Mouse (Mus musculus) limb, embryonic 14.5 days (tissue): ENCODE measurements around the gene Smo. TPM values are rescaled to one million over a fixed set of nuclear protein-coding genes. Genes with fewer than 3 reads are reported as not detected.
A peak's percentile ranks its signal among the peaks of the same experiment; 100 is the strongest.

Source experiments
- ATAC-seq: fragments of 200-750 bp; cut with Nextera tagmentation; 2 replicates; pipeline ENCODE4 v1.8.0; 2017; ENCODE audit warnings: low read depth, moderate number of reproducible peaks, moderate TSS enrichment; ENCODE audit not compliant: low FRiP score
- DNase-seq: peaks from one replicate; pipeline ENCODE4 v3.0.0-alpha.2; 2015; ENCODE audit warnings: low spot score
- H3K27ac ChIP-seq: fragments of 300-500 bp; sonication (generic); replicated peaks from 2 replicates; pipeline ENCODE4 v1.5.1; 2014; ENCODE audit warnings: low read depth, mild to moderate bottlenecking, low read length, moderate library complexity, mixed read lengths
- H3K27me3 ChIP-seq: fragments of 300-500 bp; sonication (generic); 2 replicates; pipeline ENCODE4 v1.6.1; 2014; ENCODE audit warnings: low read length, mixed read lengths; ENCODE audit not compliant: control insufficient read depth, insufficient read depth
- H3K36me3 ChIP-seq: fragments of 300-500 bp; sonication (generic); 2 replicates; pipeline ENCODE4 v1.6.1; 2014; ENCODE audit warnings: mild to moderate bottlenecking, low read length, moderate library complexity, mixed read lengths; ENCODE audit not compliant: control insufficient read depth, insufficient read depth
- H3K4me1 ChIP-seq: fragments of 300-500 bp; sonication (generic); 2 replicates; pipeline ENCODE4 v1.6.1; 2014; ENCODE audit warnings: antibody characterized with exemption, low read length, mixed read lengths; ENCODE audit not compliant: control insufficient read depth, insufficient read depth
- H3K4me2 ChIP-seq: fragments of 300-500 bp; sonication (generic); replicated peaks from 2 replicates; pipeline ENCODE4 v1.6.1; 2014; ENCODE audit warnings: low read depth, mild to moderate bottlenecking, low read length, moderate library complexity; ENCODE audit not compliant: severe bottlenecking
- H3K4me3 ChIP-seq: fragments of 300-500 bp; sonication (generic); replicated peaks from 2 replicates; pipeline ENCODE4 v1.5.1; 2014; ENCODE audit warnings: low read length
- H3K9ac ChIP-seq: fragments of 300-500 bp; sonication (generic); 2 replicates; pipeline ENCODE4 v1.6.1; 2014; ENCODE audit warnings: mild to moderate bottlenecking, low read depth, low read length, moderate library complexity; ENCODE audit not compliant: severe bottlenecking
- H3K9me3 ChIP-seq: fragments of 300-500 bp; sonication (generic); 2 replicates; pipeline ENCODE4 v1.6.1; 2016; ENCODE audit warnings: low read length; ENCODE audit not compliant: control insufficient read depth
- POLR2A ChIP-seq: fragments of 200-500 bp; IDR thresholded peaks from 2 replicates; pipeline ENCODE4 v1.8.0; 2012; ENCODE audit warnings: inconsistent platforms, mild to moderate bottlenecking, moderate library complexity, borderline replicate concordance; ENCODE audit not compliant: insufficient read depth, insufficient read length; ENCODE audit errors: extremely low read depth
- WGBS: fragments of 180-500 bp; shearing (Covaris S2); extraction: QIAGEN DNeasy Blood & Tissue Kit; methylation state at CpG from one replicate; pipeline ENCODE4 v1.1.7; 2014; 5-methylcytosine and 5-hydroxymethylcytosine counted together
- polyA plus RNA-seq, 2 experiments: library from polyadenylated mRNA; depleted of rRNA in 1 of 2; stranded (reverse) in 1 of 2; unstranded in 1 of 2; fragments of >200 nt; fragmentation: Nextera tagmentation in 1 of 2; extraction: Ambion mirVana in 1 of 2; gene quantifications; 2 replicates each; pipeline versions ENCODE4 v1.2.1 to v1.2.3; 2012 to 2014

The Smo gene
- polyA plus RNA-seq, 2 experiments, result 58.1 to 104 TPM

DNA sequence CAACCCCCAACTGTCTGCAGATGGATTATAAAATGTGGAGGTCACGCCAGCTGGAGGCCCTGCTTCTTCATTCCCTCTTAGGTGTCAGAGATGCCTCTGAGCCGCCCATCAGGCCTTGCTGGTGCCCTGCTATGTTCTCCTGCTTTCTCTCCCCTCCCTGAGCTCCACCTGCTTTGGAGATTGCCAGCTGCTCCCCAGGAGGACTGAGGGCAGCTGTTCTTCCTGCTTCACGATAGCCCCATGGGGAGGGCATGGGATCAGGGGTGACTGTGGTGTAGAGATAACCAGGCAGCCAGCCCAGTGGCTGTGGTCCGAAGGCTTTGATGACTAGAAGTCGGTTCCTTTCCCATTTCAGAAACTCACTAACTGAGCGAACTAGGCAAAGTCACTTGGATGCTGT lies 34.3 kb upstream of the Smo start:
- no peak overlapping the region for H3K9ac ChIP-seq
- no peak for TF ChIP-seq POLR2A
- no peaks in the 10 kb centered on the region for H3K27me3 ChIP-seq
- no peak overlapping the region for H3K4me2 ChIP-seq
- no peaks in the 10 kb centered on the region for H3K36me3 ChIP-seq
- ATAC-seq (no peak), DNase-seq (no peak)
- no peaks in the 10 kb centered on the region for H3K4me1 ChIP-seq
- no peak overlapping the region for H3K4me3 ChIP-seq
- no peak overlapping the region for H3K27ac ChIP-seq
- H3K9me3 ChIP-seq, result no peaks in the 10 kb centered on the region
- WGBS, result 54% methylated on average over 6 of the region's 6 CpGs

DNA sequence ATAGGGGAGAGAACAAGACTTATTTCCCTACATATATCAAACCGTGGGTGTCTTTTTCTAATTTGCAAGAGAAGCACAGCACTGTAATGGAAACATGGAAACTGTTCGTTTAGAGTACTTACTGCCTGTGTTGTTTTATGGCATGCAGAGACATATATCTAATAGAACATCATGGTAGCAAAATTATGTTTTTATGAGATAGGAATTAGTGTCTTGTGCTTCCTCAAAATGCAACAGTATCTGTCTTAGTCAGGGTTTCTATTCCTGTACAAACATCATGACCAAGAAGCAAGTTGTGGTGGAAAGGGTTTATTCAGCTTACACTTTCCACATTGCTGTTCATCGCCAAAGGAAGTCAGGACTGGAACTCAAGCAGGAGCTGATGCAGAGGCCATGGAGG lies 33.2 kb upstream of the Smo start:
- H3K27ac ChIP-seq, result no peak overlapping the region
- DNase-seq (no peak), ATAC-seq (no peak)
- WGBS, result 84% methylated on average over 3 of the region's 3 CpGs
- no peaks in the 10 kb centered on the region for H3K36me3 ChIP-seq
- H3K4me3 ChIP-seq, result no peak overlapping the region
- H3K9ac ChIP-seq, result no peak overlapping the region
- no peaks in the 10 kb centered on the region for H3K9me3 ChIP-seq
- H3K4me1 ChIP-seq, result no peaks in the 10 kb centered on the region
- H3K27me3 ChIP-seq, result no peaks in the 10 kb centered on the region
- TF ChIP-seq POLR2A, result no peak
- H3K4me2 ChIP-seq, result no peak overlapping the region

DNA sequence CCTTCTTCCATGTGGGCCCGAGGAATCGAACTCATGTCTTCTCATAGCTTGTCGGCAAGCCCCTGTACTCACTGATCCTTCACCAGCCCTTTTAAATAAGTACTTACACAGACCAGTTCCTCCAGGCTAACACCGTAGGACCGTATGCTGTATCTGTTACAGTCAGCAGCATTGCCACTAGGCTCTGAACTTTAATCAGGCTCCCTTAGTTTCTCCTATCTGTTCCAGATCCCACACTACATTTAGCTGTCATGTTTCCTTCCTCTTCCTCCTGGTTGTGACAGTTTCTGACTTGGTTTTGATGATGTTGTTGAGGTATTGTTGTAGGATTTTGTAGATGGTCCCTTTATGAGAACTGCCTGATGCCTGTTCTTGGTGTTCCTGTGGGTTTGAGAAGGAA lies 31.2 kb upstream of the Smo start:
- Histone ChIP-seq H3K27me3 (no peaks in the 10 kb centered on the region), H3K4me2 (no peak overlapping the region), H3K27ac (no peak overlapping the region), H3K9me3 (no peaks in the 10 kb centered on the region), H3K4me1 (no peaks in the 10 kb centered on the region; the same call in 1 of the 2 replicates), H3K9ac (no peak overlapping the region), H3K36me3 (no peaks in the 10 kb centered on the region), H3K4me3 (no peak overlapping the region)
- ATAC-seq (no peak), DNase-seq (no peak)
- 90% methylated on average over 5 of the region's 5 CpGs for WGBS
- no peak for TF ChIP-seq POLR2A

GRCm38 (mm10) chr6:29707902-29708301 lies 27.4 kb upstream of the Smo start:
- Histone ChIP-seq H3K27me3 (no peaks in the 10 kb centered on the region), H3K4me1 (peaks cover 2% of the 10 kb centered on the region; the same call in 1 of the 2 replicates), H3K4me2 (no peak overlapping the region), H3K36me3 (no peaks in the 10 kb centered on the region), H3K9me3 (no peaks in the 10 kb centered on the region), H3K4me3 (no peak overlapping the region), H3K27ac (no peak overlapping the region), H3K9ac (no peak overlapping the region)
- DNase-seq (no peak), ATAC-seq (no peak)
- TF ChIP-seq POLR2A, result no peak
- 28% methylated on average over 2 of the region's 2 CpGs for WGBS

DNA sequence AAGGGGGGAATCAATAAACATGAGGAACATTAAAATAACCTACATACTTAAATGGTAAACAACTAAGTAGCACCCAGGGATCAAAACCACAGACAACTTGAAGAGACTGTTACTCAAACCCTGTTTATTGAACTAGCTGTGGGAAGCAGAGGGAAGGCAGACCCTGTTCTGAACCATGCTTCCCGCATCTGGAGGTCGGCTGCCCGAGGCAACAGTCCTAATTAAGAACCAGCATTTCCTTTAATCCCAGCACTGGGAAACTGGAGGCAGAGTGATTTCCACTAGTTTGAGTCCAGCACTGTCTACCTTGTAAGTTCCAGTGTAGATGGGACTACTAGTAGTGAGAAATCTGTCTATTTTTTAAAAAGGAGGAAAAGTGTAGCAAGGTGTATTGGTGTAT lies 24.0 kb upstream of the Smo start:
- H3K36me3 ChIP-seq, result no peaks in the 10 kb centered on the region
- no peak for TF ChIP-seq POLR2A
- H3K4me1 ChIP-seq, result peaks cover 2% of the 10 kb centered on the region; the same call in 1 of the 2 replicates
- H3K27ac ChIP-seq, result no peak overlapping the region
- no peaks in the 10 kb centered on the region for H3K27me3 ChIP-seq
- DNase-seq (no peak), ATAC-seq (no peak)
- 32% methylated on average over 3 of the region's 3 CpGs for WGBS
- H3K9me3 ChIP-seq, result no peaks in the 10 kb centered on the region
- no peak overlapping the region for H3K4me2 ChIP-seq
- no peak overlapping the region for H3K4me3 ChIP-seq
- H3K9ac ChIP-seq, result no peak overlapping the region

DNA sequence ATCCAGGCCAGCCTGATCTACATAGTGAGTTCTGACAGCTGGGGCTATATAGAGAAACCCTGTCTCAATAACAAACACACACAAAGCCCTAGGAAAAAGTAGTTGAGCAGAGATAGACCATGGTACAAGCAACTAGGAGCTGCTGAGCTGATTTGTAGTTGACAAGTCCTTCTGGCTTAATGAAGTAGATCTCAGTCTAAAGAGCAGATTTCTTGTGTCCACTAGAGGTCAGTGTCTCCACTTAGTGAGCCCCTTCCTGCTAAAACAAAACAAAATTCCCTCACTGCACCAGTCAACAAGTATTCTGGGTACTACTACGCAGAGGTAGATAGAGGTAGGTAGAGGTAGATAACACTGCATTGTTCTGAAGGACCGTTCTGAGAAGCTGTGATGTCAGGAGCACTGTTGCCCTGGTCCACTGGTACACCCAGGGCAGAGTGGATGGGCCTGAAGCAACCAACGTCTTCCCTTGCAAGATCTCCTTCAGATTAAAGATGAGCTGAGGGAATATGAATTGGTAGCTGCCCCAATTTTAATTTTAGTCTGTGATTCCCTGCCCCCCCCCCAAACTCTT lies 23.2 kb upstream of the Smo start:
- no peak for TF ChIP-seq POLR2A
- Histone ChIP-seq H3K4me3 (no peak overlapping the region), H3K9ac (no peak overlapping the region), H3K36me3 (no peaks in the 10 kb centered on the region), H3K27ac (no peak overlapping the region), H3K4me1 (peaks cover 7% of the 10 kb centered on the region), H3K27me3 (no peaks in the 10 kb centered on the region), H3K4me2 (no peak overlapping the region), H3K9me3 (no peaks in the 10 kb centered on the region)
- DNase-seq (peak; percentile 81), ATAC-seq (peak; percentile 48; the same call in 1 of the 2 replicates)
- 53% methylated on average over 3 of the region's 3 CpGs for WGBS
